Mouse (Mus musculus) CH12.LX (cell line): ENCODE measurements around the gene Dbi. TPM values are rescaled to one million over a fixed set of nuclear protein-coding genes. Genes with fewer than 3 reads are reported as not detected.

Experiments used
- DNase-seq: peaks from one replicate; pipeline ENCODE4 v3.0.0-alpha.2; 2013; ENCODE audit errors: extremely low read depth
- H3K27ac ChIP-seq: 2 replicates; pipeline ENCODE4 v1.5.1; 2012; ENCODE audit warnings: low read depth, mild to moderate bottlenecking, control low read depth, moderate library complexity; ENCODE audit not compliant: insufficient read depth
- H3K27me3 ChIP-seq: replicated peaks from 2 replicates; pipeline ENCODE3; 2012; ENCODE audit warnings: inconsistent platforms
- H3K36me3 ChIP-seq, 2 experiments: replicated peaks in 1 of 2; 2 replicates each; pipeline versions ENCODE3 to v1.6.1; 2012; ENCODE audit warnings: inconsistent platforms in 1 of 2, low read length in 1 of 2, mild to moderate bottlenecking in 1 of 2, mixed read lengths in 1 of 2, moderate library complexity in 1 of 2; ENCODE audit not compliant: control insufficient read depth in 1 of 2, insufficient read depth in 1 of 2
- H3K4me1 ChIP-seq, 2 experiments: 2 replicates each; pipeline ENCODE4 v1.6.1; 2012; ENCODE audit warnings: inconsistent platforms in 1 of 2, moderate library complexity in 1 of 2; ENCODE audit not compliant: insufficient read depth in 2 of 2, control insufficient read depth in 1 of 2
- H3K4me2 ChIP-seq: 2 replicates; pipeline ENCODE4 v1.6.1; 2012; ENCODE audit warnings: low read depth, mild to moderate bottlenecking, control low read depth; ENCODE audit not compliant: poor library complexity, insufficient read depth, severe bottlenecking
- H3K4me3 ChIP-seq, 3 experiments: fragments of 150-350 bp in 1 of 3; sonication (generic) in 1 of 3; replicated peaks in 1 of 3; 2 replicates each; pipeline versions ENCODE3 to v1.5.1; 2011 to 2012; ENCODE audit warnings: low read depth in 2 of 3, low read length in 2 of 3, mild to moderate bottlenecking in 2 of 3, moderate library complexity in 2 of 3, control low read depth in 1 of 3, improper control_type of control experiment in 1 of 3, inconsistent platforms in 1 of 3, mixed read lengths in 1 of 3; ENCODE audit not compliant: poor library complexity in 1 of 3
- H3K79me2 ChIP-seq: replicated peaks from 2 replicates; pipeline ENCODE4 v1.6.1; 2012; ENCODE audit warnings: mild to moderate bottlenecking, moderate library complexity; ENCODE audit not compliant: control insufficient read depth, poor library complexity, insufficient read depth, severe bottlenecking; ENCODE audit errors: extremely low read depth
- H3K9ac ChIP-seq: 2 replicates; pipeline ENCODE4 v1.6.1; 2012; ENCODE audit warnings: low read depth, mild to moderate bottlenecking, control low read depth, moderate library complexity; ENCODE audit not compliant: insufficient read depth
- H3K9me3 ChIP-seq: replicated peaks from 2 replicates; pipeline ENCODE3; 2012; ENCODE audit warnings: low read length, inconsistent platforms, mixed read lengths
- BHLHE40 ChIP-seq: IDR thresholded peaks from 2 replicates; pipeline ENCODE4 v1.6.1; 2011; ENCODE audit warnings: mild to moderate bottlenecking, low read depth, low read length, improper control_type of control experiment
- CTCF ChIP-seq, 2 experiments: IDR thresholded peaks in 1 of 2; conservative IDR thresholded peaks in 1 of 2; 2 replicates each; pipeline ENCODE4 v1.5.1; 2011 to 2012; ENCODE audit warnings: low read depth in 2 of 2, low read length in 2 of 2, improper control_type of control experiment in 1 of 2, inconsistent platforms in 1 of 2, mild to moderate bottlenecking in 1 of 2, moderate library complexity in 1 of 2
- E2F4 ChIP-seq: IDR thresholded peaks from 2 replicates; pipeline ENCODE4 v1.6.1; 2011; ENCODE audit warnings: low read depth, low read length, improper control_type of control experiment; ENCODE audit not compliant: insufficient replicate concordance
- ELF1 ChIP-seq: IDR thresholded peaks from 2 replicates; pipeline ENCODE4 v1.6.1; 2014; ENCODE audit warnings: low read depth, mild to moderate bottlenecking, inconsistent platforms, low read length, improper control_type of control experiment
- EP300 ChIP-seq: IDR thresholded peaks from 2 replicates; pipeline ENCODE4 v1.6.1; 2011; ENCODE audit warnings: low read length, improper control_type of control experiment
- ETS1 ChIP-seq: conservative IDR thresholded peaks from 2 replicates; pipeline ENCODE4 v1.6.1; 2012; ENCODE audit warnings: low read depth, mild to moderate bottlenecking, inconsistent platforms, low read length, improper control_type of control experiment, moderate library complexity
- HCFC1 ChIP-seq: IDR thresholded peaks from 2 replicates; pipeline ENCODE4 v1.6.1; 2012; ENCODE audit warnings: low read depth, mild to moderate bottlenecking, inconsistent platforms, low read length, improper control_type of control experiment
- IRF4 ChIP-seq: IDR thresholded peaks from 2 replicates; pipeline ENCODE4 v1.6.1; 2014; ENCODE audit warnings: low read depth, mild to moderate bottlenecking, inconsistent platforms, low read length, improper control_type of control experiment
- JUN ChIP-seq: IDR thresholded peaks from 2 replicates; pipeline ENCODE4 v1.6.1; 2011; ENCODE audit warnings: low read depth, mild to moderate bottlenecking, low read length, improper control_type of control experiment, moderate library complexity; ENCODE audit not compliant: insufficient read depth
- JUND ChIP-seq: conservative IDR thresholded peaks from 2 replicates; pipeline ENCODE4 v1.6.1; 2011; ENCODE audit warnings: low read depth, low read length, improper control_type of control experiment
- MAFK ChIP-seq: IDR thresholded peaks from 2 replicates; pipeline ENCODE4 v1.6.1; 2011; ENCODE audit warnings: low read length, improper control_type of control experiment; ENCODE audit not compliant: insufficient replicate concordance
- MAX ChIP-seq: IDR thresholded peaks from 2 replicates; pipeline ENCODE4 v1.6.1; 2011; ENCODE audit warnings: low read length, improper control_type of control experiment
- MAZ ChIP-seq: IDR thresholded peaks from 2 replicates; pipeline ENCODE4 v1.6.1; 2012; ENCODE audit warnings: low read depth, mild to moderate bottlenecking, inconsistent platforms, low read length, improper control_type of control experiment, moderate library complexity
- MEF2A ChIP-seq: IDR thresholded peaks from 2 replicates; pipeline ENCODE4 v1.6.1; 2014; ENCODE audit warnings: low read depth, mild to moderate bottlenecking, inconsistent platforms, low read length, improper control_type of control experiment, borderline replicate concordance
- MXI1 ChIP-seq: IDR thresholded peaks from 2 replicates; pipeline ENCODE4 v1.6.1; 2011; ENCODE audit warnings: mild to moderate bottlenecking, low read depth, low read length, improper control_type of control experiment
- NELFE ChIP-seq: IDR thresholded peaks from 2 replicates; pipeline ENCODE4 v1.6.1; 2011; ENCODE audit warnings: low read depth, low read length, improper control_type of control experiment
- POLR2A ChIP-seq: IDR thresholded peaks from 2 replicates; pipeline ENCODE4 v1.6.1; 2011; ENCODE audit warnings: low read depth, mild to moderate bottlenecking, improper control_type of control experiment, low read length
- RCOR1 ChIP-seq: conservative IDR thresholded peaks from 2 replicates; pipeline ENCODE4 v1.6.1; 2012; ENCODE audit warnings: low read depth, mild to moderate bottlenecking, inconsistent platforms, low read length, improper control_type of control experiment
- SIN3A ChIP-seq: IDR thresholded peaks from 2 replicates; pipeline ENCODE4 v1.6.1; 2012; ENCODE audit warnings: low read length, improper control_type of control experiment, inconsistent platforms
- TCF12 ChIP-seq: IDR thresholded peaks from 2 replicates; pipeline ENCODE4 v1.6.1; 2014; ENCODE audit warnings: low read depth, mild to moderate bottlenecking, inconsistent platforms, low read length, improper control_type of control experiment
- UBTF ChIP-seq: IDR thresholded peaks from 2 replicates; pipeline ENCODE4 v1.6.1; 2012; ENCODE audit warnings: low read depth, mild to moderate bottlenecking, inconsistent platforms, low read length, improper control_type of control experiment, moderate library complexity
- USF1 ChIP-seq: IDR thresholded peaks from 2 replicates; pipeline ENCODE4 v1.6.1; 2014; ENCODE audit warnings: low read depth, mild to moderate bottlenecking, inconsistent platforms, low read length, improper control_type of control experiment
- ZC3H11A ChIP-seq: IDR thresholded peaks from 2 replicates; pipeline ENCODE4 v1.6.1; 2012; ENCODE audit warnings: low read depth, mild to moderate bottlenecking, inconsistent platforms, low read length, improper control_type of control experiment
- ZKSCAN1 ChIP-seq: IDR thresholded peaks from 2 replicates; pipeline ENCODE4 v1.6.1; 2012; ENCODE audit warnings: low read depth, inconsistent platforms, low read length, improper control_type of control experiment, borderline replicate concordance
- ZMIZ1 ChIP-seq: IDR thresholded peaks from 2 replicates; pipeline ENCODE4 v1.6.1; 2012; ENCODE audit warnings: low read depth, mild to moderate bottlenecking, inconsistent platforms, low read length, improper control_type of control experiment
- dilution Hi-C: fragments of 300-500 bp; cut with MboI; formaldehyde crosslinking; loops from 2 replicates; pipeline ENCODE4 v1.14.3; 2020; ENCODE audit warnings: low sequenced_read_pairs; ENCODE audit not compliant: extremely low pct_unique_long_range_greater_than_20kb, extremely low pct_ligation_motif_present
- in situ Hi-C: fragments of 300-500 bp; cut with MboI; formaldehyde crosslinking; loops from 3 replicates; pipeline ENCODE4 v1.14.3; 2019; ENCODE audit warnings: low sequenced_read_pairs, low pct_ligation_motif_present, low pct_unique_long_range_greater_than_20kb, mixed read lengths
- polyA plus RNA-seq: library from polyadenylated mRNA; unstranded; fragments of >175 nt; gene quantifications from 2 replicates; pipeline ENCODE4 v1.2.1, GENCODE M21; 2012; ENCODE audit warnings: low read depth; ENCODE audit not compliant: insufficient read length
- total RNA-seq, 2 experiments: library from RNA; depleted of rRNA; stranded (reverse); fragments of 300-350 nt in 1 of 2; fragments of >200 nt in 1 of 2; gene quantifications; 2 replicates each; pipeline ENCODE4 v1.2.3; 2012 to 2014

Gene Dbi
- total and polyA plus RNA-seq, 3 experiments = 346 to 499 (median 357) TPM

- dilution Hi-C loops (no loop called here), in situ Hi-C loops (no loop called here)
- Histone ChIP-seq H3K79me2 (no peaks in the 10 kb centered on the region; the same call in 1 of the 2 replicates), H3K36me3 (peaks cover 0 to 4% of the 10 kb centered on the region in 2 experiments), H3K4me2 (no peak overlapping the region), H3K27ac (no peak overlapping the region), H3K4me1 (peaks cover 5 to 19% of the 10 kb centered on the region in 2 experiments), H3K9ac (no peak overlapping the region), H3K4me3 (no peak overlapping the region), H3K9me3 (no peaks in the 10 kb centered on the region), H3K27me3 (no peaks in the 10 kb centered on the region)
- DNase-seq = no peak
- TF ChIP-seq ZMIZ1 (no peak), MAX (no peak), NELFE (no peak), POLR2A (no peak), MAZ (no peak), MXI1 (no peak), EP300 (no peak), CTCF (conservative IDR thresholded peaks at IDR 0.05 in 1 of 2, IDR thresholded peaks at IDR 0.05 in 1 of 2; ENCODE audit: low read depth in 2 of 2, low read length in 2 of 2) (no peak), USF1 (no peak), JUND (no peak), SIN3A (no peak)
These were observed 4.6 kb upstream of the Dbi start for GRCm38 (mm10) chr1:120125471-120125870.

GRCm38 (mm10) chr1:120124839-120125238 is 4.0 kb upstream of the Dbi start:
- Histone ChIP-seq H3K4me2 (no peak overlapping the region), H3K27ac (no peak overlapping the region), H3K4me3 (no peak overlapping the region), H3K9me3 (no peaks in the 10 kb centered on the region), H3K27me3 (no peaks in the 10 kb centered on the region), H3K9ac (no peak overlapping the region), H3K79me2 (peaks cover 4% of the 10 kb centered on the region; the same call in 1 of the 2 replicates), H3K4me1 (peaks cover 7 to 19% of the 10 kb centered on the region in 2 experiments), H3K36me3 (peaks cover 0 to 6% of the 10 kb centered on the region in 2 experiments)
- dilution Hi-C loops = no loop called here
- no peak for DNase-seq
- in situ Hi-C loops = no loop called here
- TF ChIP-seq MAFK (no peak), USF1 (no peak), E2F4 (no peak), MEF2A (no peak), SIN3A (no peak), TCF12 (no peak), UBTF (no peak), JUN (no peak), RCOR1 (no peak), ETS1 (no peak), BHLHE40 (no peak), IRF4 (no peak), ELF1 (no peak), NELFE (no peak), HCFC1 (no peak), CTCF (conservative IDR thresholded peaks at IDR 0.05 in 1 of 2, IDR thresholded peaks at IDR 0.05 in 1 of 2; ENCODE audit: low read depth in 2 of 2, low read length in 2 of 2) (no peak), ZKSCAN1 (no peak), ZC3H11A (no peak), MXI1 (no peak), EP300 (no peak)
